Mouse (Mus musculus): ENCODE measurements at regions not wholly inside any gene's neighbourhood (a gene's known extent, or its start where the extent isn't known, plus 50 kb on each side); places are given as distances from the start of the nearest gene placed in this dataset.
A peak's percentile ranks its signal among the peaks of the same experiment; 100 is the strongest.
"Not testable (repeated sequence)": the region's sequence is repeated elsewhere in the genome, so short reads cannot be mapped to it uniquely, and the experiment has no call there.

DNA sequence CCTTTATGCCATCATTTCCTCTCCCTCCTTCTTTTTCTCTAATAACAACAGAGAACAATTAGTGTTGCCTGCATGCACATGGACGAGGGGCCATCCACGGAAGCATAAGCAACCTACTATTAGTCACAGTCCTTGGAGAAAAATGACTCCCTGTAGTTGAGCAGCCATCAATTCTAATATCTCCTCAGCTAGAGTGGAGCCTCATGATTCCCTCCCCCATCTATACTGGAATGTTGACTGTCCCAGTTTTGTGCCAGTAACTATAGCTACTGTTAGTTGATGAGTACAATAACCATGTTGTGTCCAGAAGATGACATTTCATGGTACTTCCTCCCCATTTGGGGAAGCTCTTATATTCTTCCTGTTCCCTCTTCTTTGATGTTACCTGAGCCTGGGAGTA lies 64.3 kb upstream of the Rtn4 start:
- Histone ChIP-seq H3K36me3 (ENCODE audit: control insufficient read depth, insufficient read depth, low read length) (no peaks in the 10 kb centered on the region), H3K4me1 (ENCODE audit: control insufficient read depth, insufficient read depth, low read length) (no peaks in the 10 kb centered on the region), H3K4me2 (ENCODE audit: low read length) (no peak overlapping the region), H3K9me3 (replicated peaks; ENCODE audit: control insufficient read depth, low read length) (no peaks in the 10 kb centered on the region), H3K27ac (ENCODE audit: low read depth, low read length) (no peak overlapping the region), H3K27me3 (replicated peaks; ENCODE audit: control insufficient read depth, insufficient read depth, low read length) (no peaks in the 10 kb centered on the region), H3K9ac (ENCODE audit: low read length) (no peak overlapping the region), H3K4me3 (ENCODE audit: low read depth, low read length) (no peak overlapping the region)
- DNase-seq (ENCODE audit: low spot score) = no peak
- 69% methylated on average over 2 of the region's 2 CpGs for WGBS
- no peak for ATAC-seq

DNA sequence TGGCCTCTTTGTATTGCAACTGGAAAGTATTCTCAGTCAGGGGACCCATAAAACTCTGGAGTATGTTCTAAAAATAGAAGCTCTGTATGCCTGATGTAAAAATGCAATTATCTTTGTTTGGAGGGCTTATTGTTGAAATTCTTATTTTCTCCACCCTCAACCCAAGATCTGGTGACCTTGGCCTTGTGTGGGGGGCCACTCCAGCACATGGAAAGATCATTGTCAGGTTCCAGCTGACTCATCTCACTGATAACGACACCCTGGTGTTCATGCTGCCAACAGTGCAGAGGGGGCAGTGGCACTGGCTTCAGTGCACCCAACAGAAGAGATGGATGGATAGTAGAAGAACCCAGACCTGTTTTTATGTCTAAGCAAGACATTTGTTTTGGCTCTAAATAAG lies 60.3 kb upstream of the Rtn4 start:
- H3K36me3 ChIP-seq (ENCODE audit: control insufficient read depth, insufficient read depth, low read length) = no peaks in the 10 kb centered on the region
- no peak for ATAC-seq
- no peaks in the 10 kb centered on the region for H3K27me3 ChIP-seq (replicated peaks; ENCODE audit: control insufficient read depth, insufficient read depth, low read length)
- no peak overlapping the region for H3K4me2 ChIP-seq (ENCODE audit: low read length)
- WGBS = 65% methylated on average over 1 of the region's 1 CpGs
- no peak overlapping the region for H3K4me3 ChIP-seq (ENCODE audit: low read depth, low read length)
- H3K9me3 ChIP-seq (replicated peaks; ENCODE audit: control insufficient read depth, low read length) = no peaks in the 10 kb centered on the region
- H3K27ac ChIP-seq (ENCODE audit: low read depth, low read length) = no peak overlapping the region
- no peak for DNase-seq (ENCODE audit: low spot score)
- H3K4me1 ChIP-seq (ENCODE audit: control insufficient read depth, insufficient read depth, low read length) = no peaks in the 10 kb centered on the region
- no peak overlapping the region for H3K9ac ChIP-seq (ENCODE audit: low read length)

DNA sequence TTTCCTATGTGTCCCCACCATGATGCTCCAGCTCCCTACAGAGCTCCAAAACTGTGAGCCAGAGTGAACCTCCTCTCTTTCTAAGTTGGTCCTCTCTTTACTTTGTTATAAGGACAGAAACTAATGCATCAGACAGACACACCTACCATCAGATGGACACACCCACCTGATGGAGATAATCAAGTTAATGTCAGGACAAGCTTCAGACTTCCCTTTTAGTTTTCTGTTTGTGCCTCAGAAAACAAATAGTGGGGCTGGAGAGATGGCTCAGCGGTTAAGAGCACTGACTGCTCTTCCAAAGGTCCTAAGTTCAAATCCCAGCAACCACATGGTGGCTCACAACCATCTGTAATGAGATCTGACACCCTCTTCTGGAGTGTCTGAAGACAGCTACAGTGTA lies 59.5 kb upstream of the Rtn4 start:
- ATAC-seq; H3K9me3 ChIP-seq (replicated peaks; ENCODE audit: control insufficient read depth, low read length); H3K4me1 ChIP-seq (ENCODE audit: control insufficient read depth, insufficient read depth, low read length); DNase-seq (ENCODE audit: low spot score); H3K27me3 ChIP-seq (replicated peaks; ENCODE audit: control insufficient read depth, insufficient read depth, low read length); H3K36me3 ChIP-seq (ENCODE audit: control insufficient read depth, insufficient read depth, low read length); H3K9ac ChIP-seq (ENCODE audit: low read length); H3K4me3 ChIP-seq (ENCODE audit: low read depth, low read length); H3K27ac ChIP-seq (ENCODE audit: low read depth, low read length); H3K4me2 ChIP-seq (ENCODE audit: low read length): not testable (repeated sequence)
- 57% methylated on average over 1 of the region's 1 CpGs for WGBS

DNA sequence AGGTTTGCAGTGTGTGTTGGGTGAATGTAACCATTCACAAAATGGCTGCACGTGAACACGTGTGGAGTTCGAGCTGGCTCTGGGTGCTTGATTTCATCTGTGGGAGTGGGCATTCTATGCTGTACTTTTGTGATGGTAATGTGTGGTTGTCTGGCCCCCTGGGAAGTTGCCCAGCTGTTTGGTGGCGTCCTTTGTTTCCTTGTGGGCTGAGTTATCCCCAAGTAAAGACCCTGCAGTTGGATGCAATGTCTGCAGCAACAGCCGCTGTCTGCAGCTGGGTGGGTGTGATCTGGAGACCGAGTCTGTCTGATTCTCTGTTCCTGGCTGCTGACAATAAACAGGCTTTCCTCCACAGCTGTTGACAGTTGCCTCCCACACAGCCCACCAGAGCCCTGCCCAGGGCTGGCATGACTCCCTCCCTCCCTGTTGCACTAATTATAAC lies 56.0 kb upstream of the Rtn4 start:
- Histone ChIP-seq H3K4me3 (ENCODE audit: low read depth, low read length) (no peak overlapping the region), H3K27ac (ENCODE audit: low read depth, low read length) (no peak overlapping the region), H3K36me3 (ENCODE audit: control insufficient read depth, insufficient read depth, low read length) (no peaks in the 10 kb centered on the region), H3K27me3 (replicated peaks; ENCODE audit: control insufficient read depth, insufficient read depth, low read length) (no peaks in the 10 kb centered on the region), H3K9me3 (replicated peaks; ENCODE audit: control insufficient read depth, low read length) (no peaks in the 10 kb centered on the region), H3K9ac (ENCODE audit: low read length) (no peak overlapping the region), H3K4me1 (ENCODE audit: control insufficient read depth, insufficient read depth, low read length) (no peaks in the 10 kb centered on the region), H3K4me2 (ENCODE audit: low read length) (no peak overlapping the region)
- peak; percentile 79 for ATAC-seq
- WGBS = 37% methylated on average over 6 of the region's 6 CpGs
- peak; percentile 45 for DNase-seq (ENCODE audit: low spot score)

DNA sequence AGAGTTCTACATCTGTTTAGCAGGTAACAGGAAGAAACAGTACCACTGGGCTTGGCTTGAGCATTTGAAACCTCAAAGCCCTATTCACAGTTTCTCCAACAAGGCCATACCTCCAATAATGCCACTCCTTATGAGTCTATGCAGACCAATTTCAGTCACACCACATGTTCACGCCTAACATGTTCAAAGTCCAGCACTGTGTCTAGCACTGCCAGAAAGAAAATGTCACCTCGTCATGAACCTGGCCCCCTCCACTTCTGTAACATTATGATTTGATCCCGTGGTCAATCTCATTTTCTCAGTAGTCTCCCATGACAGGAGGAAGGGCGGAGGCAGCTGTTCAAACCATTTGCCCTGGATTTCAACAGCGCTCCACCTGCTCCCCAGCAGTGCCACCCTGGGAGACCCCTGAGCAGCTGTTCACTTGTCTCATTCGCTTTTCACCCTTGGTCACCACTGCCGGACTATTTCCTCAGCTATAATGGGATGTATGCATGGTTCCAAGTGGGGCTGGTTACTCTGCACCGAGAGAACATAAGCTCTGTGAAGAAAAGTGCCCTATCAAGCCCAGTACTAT lies 54.6 kb upstream of the Rtn4 start:
- Histone ChIP-seq H3K4me1 (ENCODE audit: control insufficient read depth, insufficient read depth, low read length) (no peaks in the 10 kb centered on the region), H3K36me3 (ENCODE audit: control insufficient read depth, insufficient read depth, low read length) (no peaks in the 10 kb centered on the region)
- DNase-seq (ENCODE audit: low spot score) = no peak

DNA sequence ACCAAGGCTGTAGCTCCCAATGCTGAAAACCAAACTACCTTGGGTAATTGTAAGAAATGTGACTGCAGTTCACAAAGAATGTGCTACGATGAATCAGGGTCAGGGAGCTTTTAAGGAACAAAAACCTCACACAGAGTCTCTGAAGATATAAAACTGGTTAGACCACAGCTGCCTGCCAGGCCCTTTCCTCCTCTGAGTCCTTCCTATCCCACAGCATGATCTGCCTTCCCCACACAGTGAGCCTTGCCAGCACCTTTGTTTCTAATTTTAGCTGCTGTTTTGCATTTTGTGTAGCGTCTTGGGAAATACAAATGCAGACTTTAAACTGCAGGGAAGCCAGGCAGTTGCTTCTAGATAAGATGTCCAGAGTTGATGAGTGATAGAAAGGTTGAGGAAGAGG lies 53.9 kb upstream of the Rtn4 start:
- Histone ChIP-seq H3K27ac (ENCODE audit: low read depth, low read length) (no peak overlapping the region), H3K4me1 (ENCODE audit: control insufficient read depth, insufficient read depth, low read length) (no peaks in the 10 kb centered on the region), H3K36me3 (ENCODE audit: control insufficient read depth, insufficient read depth, low read length) (no peaks in the 10 kb centered on the region), H3K4me3 (ENCODE audit: low read depth, low read length) (no peak overlapping the region), H3K4me2 (ENCODE audit: low read length) (no peak overlapping the region), H3K27me3 (replicated peaks; ENCODE audit: control insufficient read depth, insufficient read depth, low read length) (no peaks in the 10 kb centered on the region), H3K9me3 (replicated peaks; ENCODE audit: control insufficient read depth, low read length) (no peaks in the 10 kb centered on the region), H3K9ac (ENCODE audit: low read length) (no peak overlapping the region)
- no peak for ATAC-seq
- 35% methylated on average over 2 of the region's 2 CpGs for WGBS
- DNase-seq (ENCODE audit: low spot score) = peak; percentile 4

More for the DNA sequence above, 54.6 kb upstream of the Rtn4 start:
- no peak overlapping the region for H3K27ac ChIP-seq (ENCODE audit: low read depth, low read length)
- no peaks in the 10 kb centered on the region for H3K9me3 ChIP-seq (replicated peaks; ENCODE audit: control insufficient read depth, low read length)
- no peak overlapping the region for H3K4me2 ChIP-seq (ENCODE audit: low read length)
- WGBS = 85% methylated on average over 8 of the region's 8 CpGs
- no peak overlapping the region for H3K4me3 ChIP-seq (ENCODE audit: low read depth, low read length)
- ATAC-seq = no peak
- no peaks in the 10 kb centered on the region for H3K27me3 ChIP-seq (replicated peaks; ENCODE audit: control insufficient read depth, insufficient read depth, low read length)
- H3K9ac ChIP-seq (ENCODE audit: low read length) = no peak overlapping the region

All from forebrain, embryonic 14.5 days (tissue).